Mouse (Mus musculus) forebrain, postnatal 0 days (tissue): ENCODE results near the gene Kcnk3. TPM values are rescaled to one million over a fixed set of nuclear protein-coding genes. Genes with fewer than 3 reads are reported as not detected.
A peak's percentile ranks its signal among the peaks of the same experiment; 100 is the strongest.

ENCODE experiments used
- ATAC-seq: fragments of 200-750 bp; cut with Nextera tagmentation; 2 replicates; pipeline ENCODE4 v1.8.0; 2017; ENCODE audit warnings: mild to moderate bottlenecking, moderate library complexity
- DNase-seq: peaks from one replicate; pipeline ENCODE4 v3.0.0-alpha.2; 2015
- H3K27ac ChIP-seq: fragments of 300-500 bp; sonication (generic); 2 replicates; pipeline ENCODE4 v1.5.1; 2014; ENCODE audit warnings: low read depth, mild to moderate bottlenecking, antibody characterized with exemption, low read length, moderate library complexity, mixed read lengths
- H3K27me3 ChIP-seq: fragments of 300-500 bp; sonication (generic); 2 replicates; pipeline ENCODE4 v1.6.1; 2014; ENCODE audit warnings: mild to moderate bottlenecking, low read length, mixed read lengths; ENCODE audit not compliant: insufficient read depth
- H3K36me3 ChIP-seq: fragments of 300-500 bp; sonication (generic); 2 replicates; pipeline ENCODE4 v1.6.1; 2014; ENCODE audit warnings: mild to moderate bottlenecking, moderate library complexity; ENCODE audit not compliant: insufficient read depth
- H3K4me1 ChIP-seq: fragments of 300-500 bp; sonication (generic); 2 replicates; pipeline ENCODE4 v1.6.1; 2014; ENCODE audit warnings: antibody characterized with exemption; ENCODE audit not compliant: insufficient read depth
- H3K4me2 ChIP-seq: fragments of 300-500 bp; sonication (generic); 2 replicates; pipeline ENCODE4 v1.6.1; 2014; ENCODE audit warnings: low read depth, mild to moderate bottlenecking, moderate library complexity
- H3K4me3 ChIP-seq: fragments of 300-500 bp; sonication (generic); 2 replicates; pipeline ENCODE4 v1.5.1; 2014; ENCODE audit warnings: low read depth, low read length, mixed read lengths
- H3K9ac ChIP-seq: fragments of 300-500 bp; sonication (generic); 2 replicates; pipeline ENCODE4 v1.6.1; 2014; ENCODE audit warnings: mild to moderate bottlenecking
- H3K9me3 ChIP-seq: fragments of 300-500 bp; sonication (generic); 2 replicates; pipeline ENCODE4 v1.6.1; 2016; ENCODE audit warnings: low read length
- CTCF ChIP-seq: sonication (generic); IDR thresholded peaks from 2 replicates; pipeline ENCODE4 v1.5.1; 2016; ENCODE audit warnings: antibody characterized with exemption, control low read depth, low read depth
- WGBS: fragments of 180-500 bp; shearing (Covaris S2); extraction: QIAGEN DNeasy Blood & Tissue Kit; methylation state at CpG from one replicate; pipeline ENCODE4 v1.1.7; 2014; 5-methylcytosine and 5-hydroxymethylcytosine counted together
- polyA plus RNA-seq: library from polyadenylated mRNA; unstranded; fragments of >200 nt; fragmentation: Nextera tagmentation; extraction: Ambion mirVana; gene quantifications from 2 replicates; pipeline ENCODE4 v1.2.1, GENCODE M21; 2015
- total RNA-seq: library from RNA; depleted of rRNA; stranded (reverse); fragments of >200 nt; gene quantifications from 2 replicates; pipeline ENCODE4 v1.2.3, GENCODE M21; 2014

The Kcnk3 gene
- total and polyA plus RNA-seq, 2 experiments from 2014 or later, result 7.0 to 13.1 TPM

- H3K27ac ChIP-seq, result no peak overlapping the region
- H3K4me1 ChIP-seq, result no peaks in the 10 kb centered on the region; the same call in 1 of the 2 replicates
- DNase-seq, result no peak
- no peaks in the 10 kb centered on the region for H3K9me3 ChIP-seq
- H3K4me2 ChIP-seq, result no peak overlapping the region
- 82% methylated on average over 7 of the region's 7 CpGs for WGBS
- H3K27me3 ChIP-seq, result no peaks in the 10 kb centered on the region
- no peaks in the 10 kb centered on the region for H3K36me3 ChIP-seq
- ATAC-seq, result no peak
- H3K9ac ChIP-seq, result no peak overlapping the region
- no peak overlapping the region for H3K4me3 ChIP-seq
- TF ChIP-seq CTCF, result no peak
Observed at GRCm38 (mm10) chr5:30576233-30576632, 11.7 kb upstream of the Kcnk3 start.

GRCm38 (mm10) chr5:30577251-30577650 is 10.7 kb upstream of the Kcnk3 start:
- Histone ChIP-seq H3K4me1 (no peaks in the 10 kb centered on the region; the same call in 1 of the 2 replicates), H3K9ac (no peak overlapping the region), H3K27ac (no peak overlapping the region), H3K27me3 (no peaks in the 10 kb centered on the region), H3K36me3 (no peaks in the 10 kb centered on the region), H3K4me3 (no peak overlapping the region), H3K9me3 (no peaks in the 10 kb centered on the region), H3K4me2 (no peak overlapping the region)
- no peak for TF ChIP-seq CTCF
- ATAC-seq (no peak), DNase-seq (no peak)
- WGBS, result 64% methylated on average over 9 of the region's 9 CpGs

- ATAC-seq (peak; percentile 90), DNase-seq (peak; percentile 67)
Observed at GRCm38 (mm10) chr5:30577654-30578310, 10.2 kb upstream of the Kcnk3 start.

GRCm38 (mm10) chr5:30578445-30579080 is 9.4 kb upstream of the Kcnk3 start:
- Histone ChIP-seq H3K4me2 (no peak overlapping the region), H3K4me1 (no peaks in the 10 kb centered on the region; the same call in 1 of the 2 replicates), H3K36me3 (no peaks in the 10 kb centered on the region), H3K9me3 (no peaks in the 10 kb centered on the region), H3K4me3 (no peak overlapping the region), H3K27me3 (no peaks in the 10 kb centered on the region), H3K9ac (no peak overlapping the region), H3K27ac (no peak overlapping the region)
- 76% methylated on average over 6 of the region's 6 CpGs for WGBS
- DNase-seq (no peak), ATAC-seq (peak; percentile 49)
- no peak for TF ChIP-seq CTCF

More at GRCm38 (mm10) chr5:30577654-30578310, 10.2 kb upstream of the Kcnk3 start:
- H3K4me2 ChIP-seq, result no peak overlapping the region
- WGBS, result 47% methylated on average over 12 of the region's 12 CpGs
- no peaks in the 10 kb centered on the region for H3K36me3 ChIP-seq
- no peak for TF ChIP-seq CTCF
- H3K27me3 ChIP-seq, result no peaks in the 10 kb centered on the region
- H3K9ac ChIP-seq, result no peak overlapping the region
- no peaks in the 10 kb centered on the region for H3K9me3 ChIP-seq
- H3K4me1 ChIP-seq, result no peaks in the 10 kb centered on the region; the same call in 1 of the 2 replicates
- no peak overlapping the region for H3K27ac ChIP-seq
- H3K4me3 ChIP-seq, result no peak overlapping the region

GRCm38 (mm10) chr5:30580725-30581124 is 7.2 kb upstream of the Kcnk3 start:
- Histone ChIP-seq H3K9me3 (no peaks in the 10 kb centered on the region), H3K9ac (no peak overlapping the region), H3K27ac (no peak overlapping the region), H3K4me1 (no peaks in the 10 kb centered on the region; the same call in 1 of the 2 replicates), H3K36me3 (no peaks in the 10 kb centered on the region), H3K27me3 (no peaks in the 10 kb centered on the region), H3K4me2 (no peak overlapping the region), H3K4me3 (no peak overlapping the region)
- ATAC-seq (no peak), DNase-seq (no peak)
- 33% methylated on average over 6 of the region's 6 CpGs for WGBS
- no peak for TF ChIP-seq CTCF

- Histone ChIP-seq H3K36me3 (no peaks in the 10 kb centered on the region), H3K4me3 (no peak overlapping the region), H3K9me3 (no peaks in the 10 kb centered on the region), H3K27me3 (no peaks in the 10 kb centered on the region), H3K27ac (no peak overlapping the region), H3K9ac (no peak overlapping the region), H3K4me1 (no peaks in the 10 kb centered on the region; the same call in 1 of the 2 replicates), H3K4me2 (no peak overlapping the region)
- TF ChIP-seq CTCF, result no peak
- ATAC-seq (no peak), DNase-seq (no peak)
- WGBS, result 80% methylated on average over 5 of the region's 5 CpGs
Observed at GRCm38 (mm10) chr5:30582017-30582416, 6.0 kb upstream of the Kcnk3 start.

GRCm38 (mm10) chr5:30586616-30587015 is 1.4 kb upstream of the Kcnk3 start:
- 68% methylated on average over 3 of the region's 3 CpGs for WGBS
- TF ChIP-seq CTCF, result no peak
- no peaks in the 10 kb centered on the region for H3K36me3 ChIP-seq
- no peaks in the 10 kb centered on the region for H3K9me3 ChIP-seq
- H3K4me1 ChIP-seq, result no peaks in the 10 kb centered on the region
- DNase-seq (no peak), ATAC-seq (no peak)
- no peak overlapping the region for H3K9ac ChIP-seq
- H3K27ac ChIP-seq, result no peak overlapping the region
- H3K4me3 ChIP-seq, result no peak overlapping the region
- H3K4me2 ChIP-seq, result no peak overlapping the region
- H3K27me3 ChIP-seq, result peaks cover 5% of the 10 kb centered on the region; the same call in 1 of the 2 replicates
